Mouse (Mus musculus): ENCODE results near the gene Vmn2r4. TPM values are rescaled to one million over a fixed set of nuclear protein-coding genes. Genes with fewer than 3 reads are reported as not detected.
"Not testable (repeated sequence)": the region's sequence is repeated elsewhere in the genome, so short reads cannot be mapped to it uniquely, and the experiment has no call there.

The Vmn2r4 gene
- not detected for total RNA-seq (2022)

GRCm38 (mm10) chr3:64415268-64415667 lies at the start of gene Vmn2r4:
Gene Vmn2r4 (minus strand): TSS chr3:64415368.
- DNase-seq (ENCODE audit: low spot score in 2 of 2), result not testable (repeated sequence)

GRCm38 (mm10) chr3:64434261-64434660 lies 19.1 kb upstream of the Vmn2r4 start:
- DNase-seq (ENCODE audit: low spot score in 2 of 2), result not testable (repeated sequence)

GRCm38 (mm10) chr3:64428117-64428798 lies 13.1 kb upstream of the Vmn2r4 start:
- DNase-seq (ENCODE audit: low spot score in 2 of 2), result not testable (repeated sequence)

- not testable (repeated sequence) for DNase-seq (ENCODE audit: low spot score in 2 of 2)
Observed at GRCm38 (mm10) chr3:64422141-64422540, 7.0 kb upstream of the Vmn2r4 start.

- peak in 1 of 2 experiments; percentile 6 for DNase-seq (ENCODE audit: low spot score in 2 of 2)
Observed at GRCm38 (mm10) chr3:64417477-64417876, 2.3 kb upstream of the Vmn2r4 start.

GRCm38 (mm10) chr3:64414253-64414652 lies 915 bp downstream of the Vmn2r4 start:
- not testable (repeated sequence) for DNase-seq (ENCODE audit: low spot score in 2 of 2)

GRCm38 (mm10) chr3:64359286-64360035 lies 55.7 kb downstream of the Vmn2r4 start:
- no peak for DNase-seq (ENCODE audit: low spot score in 2 of 2)

Other genes with a start within 250 kb of the Vmn2r4 start
- not detected for gene Vmn2r3, start 125.7 kb downstream of the Vmn2r4 start, total RNA-seq (2022)
- gene Vmn2r5, start 94.5 kb upstream of the Vmn2r4 start, total RNA-seq (2022), result under 1 TPM in 1 of 4 experiments, not detected in 3; 0.20 TPM
- under 1 TPM in 1 of 4 experiments, not detected in 3; 0.10 TPM for gene Vmn2r6, start 150.5 kb upstream of the Vmn2r4 start, total RNA-seq (2022)

Measured in layer of hippocampus, adult 8-10 months (tissue).